Mouse (Mus musculus) forebrain, embryonic 10.5 days (tissue): ENCODE results near the gene Sars2. TPM values are rescaled to one million over a fixed set of nuclear protein-coding genes. Genes with fewer than 3 reads are reported as not detected.

Experiments
- polyA plus RNA-seq: library from polyadenylated mRNA; unstranded; fragments of >200 nt; fragmentation: Nextera tagmentation; extraction: Ambion mirVana; gene quantifications from 2 replicates; pipeline ENCODE4 v1.2.1, GENCODE M21; 2016

The Sars2 gene
- polyA plus RNA-seq, 1 experiment from 2014 or later = 43.4 TPM

Other genes with a start within 250 kb of the Sars2 start
- gene Ifnl2, start 231.5 kb upstream of the Sars2 start, polyA plus RNA-seq = not detected in 2 replicates
- not detected in 2 replicates for gene Ifnl3, start 219.2 kb upstream of the Sars2 start, polyA plus RNA-seq
- gene Sycn, start 201.1 kb upstream of the Sars2 start, polyA plus RNA-seq = not detected in 2 replicates
- not detected in 2 replicates for gene Nccrp1, start 194.7 kb upstream of the Sars2 start, polyA plus RNA-seq
- gene Samd4b, start 143.8 kb upstream of the Sars2 start, polyA plus RNA-seq = 29.9 and 30.7 TPM in 2 replicates
- gene Pak4, start 143.8 kb upstream of the Sars2 start, polyA plus RNA-seq = 66.0 and 69.9 TPM in 2 replicates
- not detected in 2 replicates for gene Acp7, start 110.7 kb upstream of the Sars2 start, polyA plus RNA-seq
- 6.2 and 6.4 TPM in 2 replicates for gene Fbxo27, start 49.1 kb upstream of the Sars2 start, polyA plus RNA-seq
- gene Fbxo17, start 25.2 kb upstream of the Sars2 start, polyA plus RNA-seq = 10.7 and 13.9 TPM in 2 replicates
- gene Mrps12, start 172 bp upstream of the Sars2 start, polyA plus RNA-seq = 156 and 161 TPM in 2 replicates
- gene Ccer2, start 14.2 kb downstream of the Sars2 start, polyA plus RNA-seq = not detected in 2 replicates
- 60.8 and 63.5 TPM in 2 replicates for gene Sirt2, start 24.7 kb downstream of the Sars2 start, polyA plus RNA-seq
- gene Nfkbib, start 25.5 kb downstream of the Sars2 start, polyA plus RNA-seq = 56.6 and 57.6 TPM in 2 replicates
- 3.4 and 3.8 TPM in 2 replicates for gene Rinl, start 47.0 kb downstream of the Sars2 start, polyA plus RNA-seq
- 325 and 336 TPM in 2 replicates for gene Hnrnpl, start 66.5 kb downstream of the Sars2 start, polyA plus RNA-seq
- gene Ech1, start 83.2 kb downstream of the Sars2 start, polyA plus RNA-seq = 68.5 and 72.0 TPM in 2 replicates
- gene Lgals4, start 91.9 kb downstream of the Sars2 start, polyA plus RNA-seq = 2.9 and 3.1 TPM in 2 replicates
- gene Lgals7, start 121.9 kb downstream of the Sars2 start, polyA plus RNA-seq = 0.26 and 0.42 TPM in 2 replicates
- gene Capn12, start 139.4 kb downstream of the Sars2 start, polyA plus RNA-seq = 0.21 and 0.43 TPM in 2 replicates
- 235 and 255 TPM in 2 replicates for gene Actn4, start 220.3 kb downstream of the Sars2 start, polyA plus RNA-seq
- gene Eif3k, start 239.9 kb downstream of the Sars2 start, polyA plus RNA-seq = 415 and 425 TPM in 2 replicates
- gene Map4k1, start 240.1 kb downstream of the Sars2 start, polyA plus RNA-seq = 10.2 and 13.4 TPM in 2 replicates